Mouse (Mus musculus): ENCODE measurements around the gene Isyna1. TPM values are rescaled to one million over a fixed set of nuclear protein-coding genes. Genes with fewer than 3 reads are reported as not detected.

Isyna1 gene
- polyA plus RNA-seq, 1 experiment from 2014 or later = 37.4 TPM

DNA sequence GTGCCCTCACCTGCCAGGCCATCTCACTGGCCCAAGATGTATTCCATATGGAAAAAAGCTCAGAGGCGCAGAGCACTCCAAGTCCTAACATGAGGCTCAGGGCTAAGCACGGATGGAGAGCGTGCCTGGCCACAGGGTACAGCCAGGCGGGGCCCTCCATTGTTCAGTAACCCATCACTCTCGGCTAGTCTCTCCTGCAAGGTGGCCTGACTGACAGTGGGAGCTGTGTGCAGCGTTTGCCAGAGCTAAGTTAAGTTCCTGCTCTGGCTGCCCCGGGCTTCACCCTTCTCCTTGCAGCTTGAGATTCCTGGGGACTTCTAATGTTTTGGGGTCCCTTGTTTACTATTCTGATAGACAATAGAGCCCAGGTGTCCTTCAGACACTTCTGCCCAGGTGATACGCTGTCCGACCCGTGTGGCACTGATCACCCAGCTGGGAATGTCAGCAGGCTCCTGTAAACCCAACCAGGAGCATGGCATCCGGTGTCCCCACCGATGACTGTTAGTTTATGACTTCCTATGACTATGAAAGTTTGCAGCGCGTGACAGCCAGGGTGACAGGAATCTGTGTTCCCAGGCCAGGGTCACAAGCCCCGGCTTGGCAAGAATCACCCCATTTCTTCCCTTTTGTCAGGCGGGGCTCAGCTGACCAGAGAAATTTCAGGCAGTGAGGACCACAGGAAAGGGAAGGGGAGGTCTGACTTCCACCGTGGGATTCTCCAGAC lies 51.5 kb downstream of the Isyna1 start:
- no peak for ATAC-seq (ENCODE audit: low FRiP score, low TSS enrichment)
- Histone ChIP-seq H3K27ac (replicated peaks) (0 out of 2 replicates have a peak overlapping the region, but pooled peaks have one; percentile 18), H3K9ac (ENCODE audit: low read length) (no peak overlapping the region), H3K4me3 (ENCODE audit: low read depth, low read length) (no peak overlapping the region), H3K4me2 (replicated peaks; ENCODE audit: low read depth) (no peak overlapping the region), H3K27me3 (ENCODE audit: control insufficient read depth, insufficient read depth, low read length) (no peaks in the 10 kb centered on the region), H3K36me3 (ENCODE audit: control insufficient read depth, insufficient read depth, low read length) (peaks cover 4% of the 10 kb centered on the region; the same call in 1 of the 2 replicates), H3K4me1 (replicated peaks; ENCODE audit: control insufficient read depth, insufficient read depth) (peaks cover 8% of the 10 kb centered on the region; the same call in 1 of the 2 replicates), H3K9me3 (ENCODE audit: control insufficient read depth, low read length) (no peaks in the 10 kb centered on the region)
- 46% methylated on average over 17 of the region's 17 CpGs for WGBS
- TF ChIP-seq CTCF (IDR thresholded peaks at IDR 0.05; ENCODE audit: low read depth) = no peak
- TF ChIP-seq EP300 (optimal IDR thresholded peaks at IDR 0.05) = no peak
- DNase-seq (ENCODE audit: low spot score) = no peak

- Histone ChIP-seq H3K4me2 (replicated peaks; ENCODE audit: low read depth) (no peak overlapping the region), H3K9ac (ENCODE audit: low read length) (no peak overlapping the region), H3K4me3 (ENCODE audit: low read depth, low read length) (no peak overlapping the region), H3K27me3 (ENCODE audit: control insufficient read depth, insufficient read depth, low read length) (no peaks in the 10 kb centered on the region), H3K9me3 (ENCODE audit: control insufficient read depth, low read length) (no peaks in the 10 kb centered on the region), H3K36me3 (ENCODE audit: control insufficient read depth, insufficient read depth, low read length) (peaks cover 4% of the 10 kb centered on the region; the same call in 1 of the 2 replicates), H3K27ac (replicated peaks) (no peak overlapping the region), H3K4me1 (replicated peaks; ENCODE audit: control insufficient read depth, insufficient read depth) (peaks cover 8% of the 10 kb centered on the region; the same call in 1 of the 2 replicates)
- ATAC-seq (ENCODE audit: low FRiP score, low TSS enrichment) (no peak), DNase-seq (ENCODE audit: low spot score) (no peak)
- WGBS = 73% methylated on average over 6 of the region's 6 CpGs
- no peak for TF ChIP-seq CTCF (IDR thresholded peaks at IDR 0.05; ENCODE audit: low read depth)
- TF ChIP-seq EP300 (optimal IDR thresholded peaks at IDR 0.05) = no peak
Observed at GRCm38 (mm10) chr8:70646369-70646768, 52.2 kb downstream of the Isyna1 start.

- DNase-seq (ENCODE audit: low spot score) (no peak), ATAC-seq (ENCODE audit: low FRiP score, low TSS enrichment) (no peak)
- TF ChIP-seq CTCF (IDR thresholded peaks at IDR 0.05; ENCODE audit: low read depth) (no peak), EP300 (optimal IDR thresholded peaks at IDR 0.05) (no peak)
- Histone ChIP-seq H3K4me3 (ENCODE audit: low read depth, low read length) (no peak overlapping the region), H3K36me3 (ENCODE audit: control insufficient read depth, insufficient read depth, low read length) (peaks cover 4% of the 10 kb centered on the region; the same call in 1 of the 2 replicates), H3K4me1 (replicated peaks; ENCODE audit: control insufficient read depth, insufficient read depth) (peaks cover 8% of the 10 kb centered on the region; the same call in 1 of the 2 replicates), H3K9me3 (ENCODE audit: control insufficient read depth, low read length) (no peaks in the 10 kb centered on the region), H3K27me3 (ENCODE audit: control insufficient read depth, insufficient read depth, low read length) (no peaks in the 10 kb centered on the region), H3K27ac (replicated peaks) (no peak overlapping the region), H3K4me2 (replicated peaks; ENCODE audit: low read depth) (no peak overlapping the region), H3K9ac (ENCODE audit: low read length) (no peak overlapping the region)
Observed at GRCm38 (mm10) chr8:70646775-70647174, 52.6 kb downstream of the Isyna1 start.

Other genes with a start within 250 kb of the Isyna1 start
- 9.5 and 9.6 TPM in 2 replicates for gene Upf1, start 241.1 kb upstream of the Isyna1 start, polyA plus RNA-seq (2015; fragmentation: Nextera tagmentation; extraction: Ambion mirVana)
- gene Comp, start 220.8 kb upstream of the Isyna1 start, polyA plus RNA-seq (2015; fragmentation: Nextera tagmentation; extraction: Ambion mirVana) = 0.15 and 0.42 TPM in 2 replicates
- gene Crtc1, start 154.8 kb upstream of the Isyna1 start, polyA plus RNA-seq (2015; fragmentation: Nextera tagmentation; extraction: Ambion mirVana) = 8.0 and 8.4 TPM in 2 replicates
- 10.4 and 12.4 TPM in 2 replicates for gene Klhl26, start 117.4 kb upstream of the Isyna1 start, polyA plus RNA-seq (2015; fragmentation: Nextera tagmentation; extraction: Ambion mirVana)
- gene Tmem59l, start 107.0 kb upstream of the Isyna1 start, polyA plus RNA-seq (2015; fragmentation: Nextera tagmentation; extraction: Ambion mirVana) = 2.4 and 2.8 TPM in 2 replicates
- 5.8 and 6.5 TPM in 2 replicates for gene Crlf1, start 101.2 kb upstream of the Isyna1 start, polyA plus RNA-seq (2015; fragmentation: Nextera tagmentation; extraction: Ambion mirVana)
- gene Rex1bd, start 87.6 kb upstream of the Isyna1 start, polyA plus RNA-seq (2015; fragmentation: Nextera tagmentation; extraction: Ambion mirVana) = 119 and 122 TPM in 2 replicates
- gene Uba52, start 83.6 kb upstream of the Isyna1 start, polyA plus RNA-seq (2015; fragmentation: Nextera tagmentation; extraction: Ambion mirVana) = 951 and 966 TPM in 2 replicates
- 179 and 188 TPM in 2 replicates for gene Fkbp8, start 66.6 kb upstream of the Isyna1 start, polyA plus RNA-seq (2015; fragmentation: Nextera tagmentation; extraction: Ambion mirVana)
- gene Kxd1, start 66.4 kb upstream of the Isyna1 start, polyA plus RNA-seq (2015; fragmentation: Nextera tagmentation; extraction: Ambion mirVana) = 47.1 and 54.6 TPM in 2 replicates
- gene Ell, start 54.9 kb upstream of the Isyna1 start, polyA plus RNA-seq (2015; fragmentation: Nextera tagmentation; extraction: Ambion mirVana) = 11.1 and 13.5 TPM in 2 replicates
- 66.7 and 83.8 TPM in 2 replicates for gene Ssbp4, start 14.5 kb downstream of the Isyna1 start, polyA plus RNA-seq (2015; fragmentation: Nextera tagmentation; extraction: Ambion mirVana)
- 2.3 and 2.7 TPM in 2 replicates for gene Lrrc25, start 21.8 kb downstream of the Isyna1 start, polyA plus RNA-seq (2015; fragmentation: Nextera tagmentation; extraction: Ambion mirVana)
- gene Gdf15, start 38.1 kb downstream of the Isyna1 start, polyA plus RNA-seq (2015; fragmentation: Nextera tagmentation; extraction: Ambion mirVana) = 0.30 and 0.33 TPM in 2 replicates
- gene Pgpep1, start 66.0 kb downstream of the Isyna1 start, polyA plus RNA-seq (2015; fragmentation: Nextera tagmentation; extraction: Ambion mirVana) = 23.3 and 25.2 TPM in 2 replicates
- 141 and 147 TPM in 2 replicates for gene Lsm4, start 78.9 kb downstream of the Isyna1 start, polyA plus RNA-seq (2015; fragmentation: Nextera tagmentation; extraction: Ambion mirVana)
- 78.3 and 108 TPM in 2 replicates for gene Jund, start 104.6 kb downstream of the Isyna1 start, polyA plus RNA-seq (2015; fragmentation: Nextera tagmentation; extraction: Ambion mirVana)
- gene Iqcn, start 109.1 kb downstream of the Isyna1 start, polyA plus RNA-seq (2015; fragmentation: Nextera tagmentation; extraction: Ambion mirVana) = 0.05 TPM in 1 of 2 replicates, not detected in the other
- gene Gm3336, start 124.2 kb downstream of the Isyna1 start, polyA plus RNA-seq (2015; fragmentation: Nextera tagmentation; extraction: Ambion mirVana) = 29.7 and 32.2 TPM in 2 replicates
- 0.27 and 0.35 TPM in 2 replicates for gene Pde4c, start 129.3 kb downstream of the Isyna1 start, polyA plus RNA-seq (2015; fragmentation: Nextera tagmentation; extraction: Ambion mirVana)
- 18.9 and 19.0 TPM in 2 replicates for gene Rab3a, start 160.3 kb downstream of the Isyna1 start, polyA plus RNA-seq (2015; fragmentation: Nextera tagmentation; extraction: Ambion mirVana)
- 77.3 and 80.1 TPM in 2 replicates for gene Mpv17l2, start 166.6 kb downstream of the Isyna1 start, polyA plus RNA-seq (2015; fragmentation: Nextera tagmentation; extraction: Ambion mirVana)
- gene Pik3r2, start 182.3 kb downstream of the Isyna1 start, polyA plus RNA-seq (2015; fragmentation: Nextera tagmentation; extraction: Ambion mirVana) = 36.8 and 39.0 TPM in 2 replicates
- 5.6 and 5.7 TPM in 2 replicates for gene Mast3, start 210.7 kb downstream of the Isyna1 start, polyA plus RNA-seq (2015; fragmentation: Nextera tagmentation; extraction: Ambion mirVana)
- 0.19 and 0.29 TPM in 2 replicates for gene Il12rb1, start 214.1 kb downstream of the Isyna1 start, polyA plus RNA-seq (2015; fragmentation: Nextera tagmentation; extraction: Ambion mirVana)
- 6.6 and 6.8 TPM in 2 replicates for gene Arrdc2, start 245.3 kb downstream of the Isyna1 start, polyA plus RNA-seq (2015; fragmentation: Nextera tagmentation; extraction: Ambion mirVana)